Mouse (Mus musculus) subcutaneous adipose tissue, adult 2 months (tissue): Measurements from ENCODE around the gene Shisal2b. TPM values are rescaled to one million over a fixed set of nuclear protein-coding genes. Genes with fewer than 3 reads are reported as not detected.

Source experiments
- polyA plus RNA-seq: library from polyadenylated mRNA; depleted of rRNA; stranded (reverse); fragments of >200 nt; gene quantifications from 2 replicates; pipeline ENCODE4 v1.2.3, GENCODE M21; 2012; ENCODE audit warnings: low replicate concordance; rRNA removed

Shisal2b gene
- polyA plus RNA-seq = not detected in 2 replicates

DNA sequence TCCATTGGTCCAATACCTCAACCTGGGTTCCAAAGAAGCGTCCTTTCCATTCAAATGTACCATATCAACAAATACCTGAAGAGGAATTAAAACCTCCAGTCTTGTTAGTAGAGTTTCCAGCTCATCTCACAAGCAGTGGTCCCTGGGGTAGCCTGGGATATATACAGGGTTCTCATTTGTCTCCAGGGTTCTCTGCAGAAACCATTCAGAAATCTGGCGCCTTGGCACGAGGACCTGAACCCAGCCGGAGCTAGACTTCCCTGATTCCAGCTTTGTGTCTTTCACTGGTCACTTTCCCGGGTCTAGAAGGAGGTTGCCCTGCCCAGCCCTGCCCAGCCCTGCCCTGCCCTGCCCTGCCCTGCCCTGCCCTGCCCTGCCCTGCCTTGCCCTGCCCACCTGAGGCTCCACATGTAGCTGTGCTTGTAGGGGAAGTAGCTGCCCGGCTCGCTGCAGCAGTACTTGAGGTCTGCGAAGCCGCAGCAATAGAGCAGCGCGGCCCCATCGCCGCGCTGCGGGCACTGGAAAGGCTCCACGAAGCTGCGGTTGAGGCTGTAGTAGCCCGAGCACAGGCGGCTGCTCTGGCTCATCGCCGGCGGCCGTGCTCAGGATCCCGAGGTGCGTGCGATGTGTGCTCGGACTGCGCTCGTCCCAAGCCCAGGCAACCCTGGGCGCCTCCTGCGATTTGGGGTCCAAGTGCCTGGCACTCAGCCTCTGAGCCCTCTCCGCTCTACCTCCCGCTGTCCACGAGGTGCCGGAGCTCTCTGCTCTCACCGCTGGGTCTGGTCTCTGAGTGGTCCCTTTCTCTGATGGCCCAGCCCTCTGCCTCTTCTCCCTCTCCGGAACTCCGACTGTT lies at the start of gene Shisal2b:
Gene Shisal2b, minus strand, starts transcription at position 767 of the 853 bp plus-strand sequence.

DNA sequence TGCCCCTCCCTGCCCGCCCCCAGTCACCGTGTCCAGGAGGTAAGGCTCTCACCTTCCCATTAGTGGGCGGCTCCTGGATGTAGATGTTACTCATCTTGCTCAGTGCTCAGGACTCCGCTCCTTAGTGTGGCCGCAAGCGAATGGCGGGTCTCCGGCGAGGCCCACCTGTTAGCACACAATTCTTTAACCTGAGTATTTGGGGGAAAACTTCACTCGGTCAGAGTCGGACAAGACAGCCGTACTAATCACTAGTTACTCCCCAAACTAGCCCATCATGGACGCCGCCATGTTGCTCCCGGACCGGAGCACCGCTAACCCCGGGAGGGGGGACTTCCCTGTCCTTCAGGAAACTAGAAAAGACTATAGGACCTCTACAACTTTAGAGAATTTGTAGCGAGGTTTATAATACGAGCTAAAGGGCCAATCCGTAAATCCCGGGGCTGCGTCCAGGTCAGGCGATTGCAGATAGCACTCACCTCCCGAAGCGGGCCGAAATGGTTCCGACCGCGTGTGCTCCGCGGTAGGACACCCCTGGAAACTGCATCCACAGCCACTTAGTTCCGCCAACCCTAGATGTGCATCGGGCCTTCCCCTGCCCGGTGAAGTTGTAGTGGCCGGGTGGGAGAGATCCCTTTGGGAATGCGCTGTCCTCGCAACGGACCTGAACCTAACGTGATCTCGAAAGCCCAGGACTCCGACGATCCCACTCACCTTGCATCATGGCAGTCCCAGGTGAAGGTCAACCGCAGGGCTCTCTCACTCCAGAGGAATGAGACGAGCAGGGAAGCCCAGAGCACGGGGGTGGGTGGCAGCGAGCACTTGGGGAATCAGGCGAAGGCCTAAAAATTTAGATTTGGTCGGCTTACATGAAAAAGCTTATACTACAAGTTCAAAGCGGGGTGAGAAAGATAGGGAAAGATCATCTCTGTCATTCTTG lies 46.8 kb downstream of the Shisal2b start, which contains the start of gene Cwc27:
Gene Cwc27, minus strand, starts transcription at position 508 of the 937 bp plus-strand sequence.

Other genes with a start within 250 kb of the Shisal2b start
- 11.1 and 11.9 TPM in 2 replicates for gene Srek1ip1, start 71.4 kb downstream of the Shisal2b start, polyA plus RNA-seq
- gene Cwc27, start 46.8 kb downstream of the Shisal2b start, polyA plus RNA-seq = 7.1 and 9.2 TPM in 2 replicates
- 2.0 and 2.2 TPM in 2 replicates for gene Rgs7bp, start 191.0 kb upstream of the Shisal2b start, polyA plus RNA-seq
- not detected in 2 replicates for gene 4933425L06Rik, start 218.2 kb upstream of the Shisal2b start, polyA plus RNA-seq